Mouse (Mus musculus) kidney, postnatal 25 days (tissue): ENCODE data around the gene St6galnac5.
"Not testable (repeated sequence)": the region's sequence is repeated elsewhere in the genome, so short reads cannot be mapped to it uniquely, and the experiment has no call there.

ENCODE experiments used
- DNase-seq, 2 experiments: peaks; one replicate each; pipeline ENCODE4 v3.0.0; 2021; ENCODE audit warnings: mixed read lengths in 2 of 2

St6galnac5 gene

GRCm38 (mm10) chr3:152784353-152784752 lies 197.7 kb downstream of the St6galnac5 start:
- not testable (repeated sequence) for DNase-seq

- peak; percentile 79 to 87 for DNase-seq
These were observed 198.3 kb downstream of the St6galnac5 start for GRCm38 (mm10) chr3:152783792-152784191.

GRCm38 (mm10) chr3:152779819-152780218 lies 202.2 kb downstream of the St6galnac5 start:
- no peak for DNase-seq

DNA sequence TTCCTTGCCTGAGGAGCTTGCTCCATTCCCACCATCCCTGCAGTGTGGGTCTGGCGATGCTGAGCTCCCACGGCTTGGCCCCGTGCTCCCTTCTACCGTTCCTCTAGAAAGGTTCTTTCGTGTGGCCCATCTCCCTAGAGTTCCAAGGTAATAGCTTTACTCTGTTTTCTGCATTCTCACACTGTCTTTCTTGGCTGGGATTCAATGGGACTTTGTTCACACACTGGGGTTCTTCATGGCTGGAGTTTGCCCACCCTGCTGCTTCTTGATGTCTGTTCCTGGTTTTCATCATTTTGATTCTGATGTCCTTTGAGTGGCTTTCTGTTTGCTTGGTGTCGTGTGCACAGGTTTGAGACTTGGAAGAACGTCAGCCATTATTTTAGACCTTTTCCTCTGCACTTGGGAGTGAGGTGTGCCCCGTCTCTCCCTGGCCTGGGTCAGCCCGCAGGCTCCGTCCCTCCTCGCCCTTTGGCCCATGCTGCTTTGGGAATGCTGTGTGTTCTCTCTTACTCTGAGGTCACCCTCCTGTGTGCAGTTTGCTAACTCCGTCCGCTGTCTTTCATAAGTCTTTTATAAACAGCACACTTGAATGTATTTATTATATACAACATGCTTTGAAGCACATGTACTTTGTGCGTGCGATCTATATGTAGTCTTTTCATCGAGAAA lies 205.0 kb downstream of the St6galnac5 start:
- peak; percentile 59 to 76 for DNase-seq

DNA sequence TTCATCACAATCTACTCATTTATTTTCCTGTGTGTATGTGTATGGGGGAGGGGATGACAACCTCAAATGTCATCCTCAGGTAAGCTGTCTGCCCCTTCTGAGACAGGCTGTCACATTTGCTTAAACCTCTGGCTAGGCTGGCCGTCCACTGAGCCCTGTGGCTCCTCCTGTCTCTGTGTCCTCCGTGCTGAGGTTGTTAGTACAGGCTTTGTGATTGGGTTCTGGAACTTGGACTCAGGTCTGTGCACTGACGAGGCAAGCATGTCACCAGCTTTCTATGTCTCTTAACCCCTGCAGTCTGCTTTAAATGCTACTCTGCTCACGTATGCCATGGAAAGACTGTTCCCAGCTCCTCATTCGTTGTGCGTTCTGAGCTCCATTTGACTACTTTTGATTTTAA lies 205.7 kb downstream of the St6galnac5 start:
- peak in 1 of 2 experiments; percentile 59 for DNase-seq

- DNase-seq: no peak
These were observed 212.0 kb downstream of the St6galnac5 start for GRCm38 (mm10) chr3:152770056-152770455.

DNA sequence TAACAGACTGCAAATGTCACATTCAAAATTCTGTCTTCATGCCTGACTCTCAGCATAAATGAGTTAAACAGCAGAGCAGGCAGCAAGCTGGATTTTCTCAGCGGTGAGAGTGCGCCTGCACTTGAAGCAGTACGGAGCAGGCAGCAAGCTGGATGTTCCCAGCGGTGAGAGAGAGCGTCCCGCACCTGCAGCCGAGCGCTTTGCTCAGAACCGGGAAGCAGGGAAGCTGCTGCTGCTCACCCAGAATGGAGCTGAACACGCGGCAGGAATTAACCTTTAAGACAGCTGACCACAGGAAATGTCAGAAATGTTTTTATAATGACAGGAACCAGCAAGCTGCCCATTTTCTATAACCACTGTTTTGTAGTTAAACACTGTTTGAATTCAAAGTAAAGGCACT lies 214.6 kb downstream of the St6galnac5 start:
- DNase-seq: no peak
